7 mouse cellular contexts compared by ENCODE assay signal in genomic region chr15:83224136-83224766, GRCm38 (mm10). TPM values are rescaled to one million over a fixed set of nuclear protein-coding genes. Genes with fewer than 3 reads are reported as not detected.
DNase-seq lines count a peak whose midpoint lies in the region; ATAC-seq and TF ChIP-seq lines count a peak whose summit lies in the region.

No protein-coding gene starts in this region.

- H3K79me2 ChIP-seq in C2C12 (ENCODE audit: control insufficient read depth, insufficient read depth): no peaks in the 10 kb centered on the region

- H3K4me3 ChIP-seq in C2C12 (ENCODE audit: insufficient read depth, poor library complexity, severe bottlenecking): no peak overlapping the region
- peak overlapping the region; percentile 11; the same call in 1 of the 2 replicates for H3K4me3 ChIP-seq in gastrocnemius, adult 2 months
- H3K4me3 ChIP-seq in hindbrain, embryonic 13.5 days: no peak overlapping the region
- H3K4me3 ChIP-seq in limb, embryonic 11.5 days (ENCODE audit: low read depth, low read length): no peak overlapping the region

- intact Hi-C loops in gastrocnemius, adult 2 months (cut with DNase I): no loop called here

- ATAC-seq in hindbrain, embryonic 13.5 days (ENCODE audit: low FRiP score): no peak
- 0 out of 2 replicates have a peak, but pooled peaks have one; percentile 10 for ATAC-seq in limb, embryonic 11.5 days (ENCODE audit: insufficient number of reproducible peaks, low FRiP score, low TSS enrichment, low read depth)
- ATAC-seq in megakaryocyte, adult 5-6 weeks (ENCODE audit: poor library complexity, severe bottlenecking): no peak

- H3K9ac ChIP-seq in hindbrain, embryonic 13.5 days: 0 out of 2 replicates have a peak overlapping the region, but pooled peaks have one; percentile 46
- H3K9ac ChIP-seq in limb, embryonic 11.5 days (ENCODE audit: low read length): no peak overlapping the region

- H3K4me2 ChIP-seq in hindbrain, embryonic 13.5 days: no peak overlapping the region
- H3K4me2 ChIP-seq in limb, embryonic 11.5 days (ENCODE audit: low read depth, severe bottlenecking): no peak overlapping the region

- 53% methylated on average over 9 of the region's 9 CpGs for WGBS in hindbrain, embryonic 13.5 days
- WGBS in limb, embryonic 11.5 days: 66% methylated on average over 9 of the region's 9 CpGs

- no peaks in the 10 kb centered on the region for H3K27me3 ChIP-seq in C2C12 (ENCODE audit: control insufficient read depth, insufficient read depth, insufficient read length)
- no peaks in the 10 kb centered on the region for H3K27me3 ChIP-seq in hindbrain, embryonic 13.5 days
- H3K27me3 ChIP-seq in limb, embryonic 11.5 days (ENCODE audit: control insufficient read depth, insufficient read depth, low read length): no peaks in the 10 kb centered on the region; the same call in 1 of the 2 replicates

- H3K9me3 ChIP-seq in hindbrain, embryonic 13.5 days: 0 out of 2 replicates have a peak, but pooled peaks cover 3% of the 10 kb centered on the region
- no peaks in the 10 kb centered on the region for H3K9me3 ChIP-seq in limb, embryonic 11.5 days (ENCODE audit: control insufficient read depth, low read length)

- peak; percentile 74 for DNase-seq in 3134 (ENCODE audit: extremely low read depth, insufficient read length, low spot score)
- peak; percentile 57 for DNase-seq in gastrocnemius, adult 2 months
- DNase-seq in limb, embryonic 11.5 days (ENCODE audit: low spot score): no peak
- DNase-seq in right cerebral cortex, postnatal 10 days (ENCODE audit: low spot score in 2 of 2): peak; percentile 55 to 64

- H3K79me3 ChIP-seq in C2C12 (ENCODE audit: low read depth): no peaks in the 10 kb centered on the region

- peaks cover 21% of the 10 kb centered on the region for H3K4me1 ChIP-seq in hindbrain, embryonic 13.5 days (replicated peaks)
- H3K4me1 ChIP-seq in limb, embryonic 11.5 days (ENCODE audit: control insufficient read depth, insufficient read depth, low read length): peaks cover 23% of the 10 kb centered on the region

- H3K27ac ChIP-seq in gastrocnemius, adult 2 months: peak overlapping the region; percentile 83
- peak overlapping the region; percentile 72; the same call in 1 of the 2 replicates for H3K27ac ChIP-seq in hindbrain, embryonic 13.5 days
- H3K27ac ChIP-seq in limb, embryonic 11.5 days (replicated peaks; ENCODE audit: low read depth, low read length): peak overlapping the region; percentile 79

- H3K36me3 ChIP-seq in C2C12 (ENCODE audit: control insufficient read depth, insufficient read depth): peaks cover 5% of the 10 kb centered on the region
- no peaks in the 10 kb centered on the region for H3K36me3 ChIP-seq in hindbrain, embryonic 13.5 days
- H3K36me3 ChIP-seq in limb, embryonic 11.5 days (ENCODE audit: control insufficient read depth, insufficient read depth, low read length): no peaks in the 10 kb centered on the region

- TF ChIP-seq CTCF in C2C12 (IDR thresholded peaks at IDR 0.05; ENCODE audit: control insufficient read depth, insufficient read depth, insufficient read length): no peak
- no peak for TF ChIP-seq CTCF in gastrocnemius, adult 2 months (IDR thresholded peaks at IDR 0.05)

- H3ac ChIP-seq in C2C12 (ENCODE audit: control insufficient read depth, insufficient read length, low read depth): peak overlapping the region; percentile 6

TF ChIP-seq in C2C12, 6 proteins besides CTCF, POLR2A, EP300 and RAD21:
- TF ChIP-seq MYOD1 (IDR thresholded peaks at IDR 0.05; ENCODE audit: control insufficient read depth, insufficient read length, low read depth) (no peak), MYOG (IDR thresholded peaks at IDR 0.05; ENCODE audit: control insufficient read depth, extremely low read depth, insufficient read length) (no peak), USF1 (IDR thresholded peaks at IDR 0.05; ENCODE audit: low read depth) (no peak), CEBPB (IDR thresholded peaks at IDR 0.05; ENCODE audit: low read depth) (no peak), MAX (IDR thresholded peaks at IDR 0.05) (no peak), FOSL1 (IDR thresholded peaks at IDR 0.05; ENCODE audit: insufficient read depth, low read length, poor library complexity, severe bottlenecking) (peak; percentile 53)

RNA-seq across cellular contexts. Expression of gene A4galt, which starts 27.3 kb away (rescaled TPM):
- 27.6 TPM for polyA plus RNA-seq in C2C12 (2012; fragmentation: generic; extraction: Trizol)
- 1 to 10 TPM; 2.8 to 4.0 TPM for total RNA-seq in gastrocnemius, adult 2 months (2021)
- polyA plus RNA-seq in hindbrain, embryonic 13.5 days (2015; fragmentation: Nextera tagmentation; extraction: Ambion mirVana): 3.0 and 4.4 TPM in 2 replicates
- polyA plus RNA-seq in limb, embryonic 11.5 days (2014; fragmentation: Nextera tagmentation; extraction: Ambion mirVana): 0.18 TPM in 1 of 2 replicates, not detected in the other
- total RNA-seq in megakaryocyte, adult 5-6 weeks (2015): not detected in 2 replicates
- not detected in 2 replicates for total RNA-seq in megakaryocyte, adult 5-6 weeks (2017)

RNA-seq across cellular contexts. Expression of gene Cyb5r3, which starts 51.9 kb away (rescaled TPM):
- polyA plus RNA-seq in C2C12 (2012; fragmentation: generic; extraction: Trizol): 402 TPM
- 10 to 100 TPM; 39.2 to 43.1 TPM for total RNA-seq in gastrocnemius, adult 2 months (2021)
- 117 and 134 TPM in 2 replicates for polyA plus RNA-seq in hindbrain, embryonic 13.5 days (2015; fragmentation: Nextera tagmentation; extraction: Ambion mirVana)
- 136 and 149 TPM in 2 replicates for polyA plus RNA-seq in limb, embryonic 11.5 days (2014; fragmentation: Nextera tagmentation; extraction: Ambion mirVana)
- 42.8 and 44.7 TPM in 2 replicates for total RNA-seq in megakaryocyte, adult 5-6 weeks (2015)
- 21.0 and 24.5 TPM in 2 replicates for total RNA-seq in megakaryocyte, adult 5-6 weeks (2017)
